Mouse (Mus musculus): Measurements from ENCODE around the gene Tiam2. TPM values are rescaled to one million over a fixed set of nuclear protein-coding genes. Genes with fewer than 3 reads are reported as not detected.
"Not testable (repeated sequence)": the region's sequence is repeated elsewhere in the genome, so short reads cannot be mapped to it uniquely, and the experiment has no call there.

The Tiam2 gene
- polyA plus RNA-seq, 1 experiment, result 1.1 TPM

DNA sequence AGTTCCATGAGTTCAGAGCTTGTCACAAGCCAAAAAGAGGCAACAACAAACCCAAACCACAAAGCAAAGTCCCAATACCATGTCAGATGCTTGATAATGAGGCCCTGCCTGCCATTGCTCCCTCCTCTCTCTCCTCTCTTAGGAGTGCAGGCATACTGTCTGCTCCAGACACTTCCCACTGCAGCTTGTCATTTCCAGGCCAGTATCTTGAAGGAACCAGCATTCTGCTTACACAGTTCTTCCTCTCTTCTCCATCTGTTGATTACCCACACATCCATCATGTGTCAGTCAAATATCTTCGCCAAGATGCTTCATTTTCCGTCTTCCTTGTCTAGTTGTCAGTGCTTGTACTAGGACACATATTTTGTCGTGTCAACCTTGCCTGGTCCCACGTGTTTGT, 2.4 kb downstream of the Tiam2 start:
- Histone ChIP-seq H3K4me1 (ENCODE audit: control insufficient read depth, insufficient read depth, insufficient read length, low read length) (no peaks in the 10 kb centered on the region; the same call in 1 of the 2 replicates), H3K4me3 (ENCODE audit: insufficient read depth, low read depth, low read length) (no peak overlapping the region), H3K27ac (replicated peaks; ENCODE audit: low read depth, low read length) (no peak overlapping the region)

DNA sequence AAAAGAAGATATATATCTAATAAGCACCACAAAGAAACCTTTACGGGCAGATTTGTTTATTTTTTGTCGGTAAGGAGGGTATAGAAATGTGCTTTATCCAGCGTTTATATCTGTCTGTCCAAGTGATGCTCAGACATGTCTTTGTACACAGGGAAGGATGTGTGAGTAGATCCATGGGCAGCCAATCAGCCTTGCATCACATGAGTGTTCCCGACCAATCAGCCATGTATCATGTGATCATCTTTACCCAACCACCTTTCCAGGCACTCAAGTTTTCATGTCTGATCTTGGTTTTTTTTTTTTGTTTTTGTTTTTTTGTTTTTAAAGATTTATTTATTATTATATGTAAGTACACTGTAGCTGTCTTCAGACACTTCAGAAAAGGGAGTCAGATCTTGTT, 3.1 kb downstream of the Tiam2 start:
- Histone ChIP-seq H3K4me1 (ENCODE audit: control insufficient read depth, insufficient read depth, insufficient read length, low read length) (no peaks in the 10 kb centered on the region; the same call in 1 of the 2 replicates), H3K27ac (replicated peaks; ENCODE audit: low read depth, low read length) (no peak overlapping the region), H3K4me3 (ENCODE audit: insufficient read depth, low read depth, low read length) (no peak overlapping the region)

DNA sequence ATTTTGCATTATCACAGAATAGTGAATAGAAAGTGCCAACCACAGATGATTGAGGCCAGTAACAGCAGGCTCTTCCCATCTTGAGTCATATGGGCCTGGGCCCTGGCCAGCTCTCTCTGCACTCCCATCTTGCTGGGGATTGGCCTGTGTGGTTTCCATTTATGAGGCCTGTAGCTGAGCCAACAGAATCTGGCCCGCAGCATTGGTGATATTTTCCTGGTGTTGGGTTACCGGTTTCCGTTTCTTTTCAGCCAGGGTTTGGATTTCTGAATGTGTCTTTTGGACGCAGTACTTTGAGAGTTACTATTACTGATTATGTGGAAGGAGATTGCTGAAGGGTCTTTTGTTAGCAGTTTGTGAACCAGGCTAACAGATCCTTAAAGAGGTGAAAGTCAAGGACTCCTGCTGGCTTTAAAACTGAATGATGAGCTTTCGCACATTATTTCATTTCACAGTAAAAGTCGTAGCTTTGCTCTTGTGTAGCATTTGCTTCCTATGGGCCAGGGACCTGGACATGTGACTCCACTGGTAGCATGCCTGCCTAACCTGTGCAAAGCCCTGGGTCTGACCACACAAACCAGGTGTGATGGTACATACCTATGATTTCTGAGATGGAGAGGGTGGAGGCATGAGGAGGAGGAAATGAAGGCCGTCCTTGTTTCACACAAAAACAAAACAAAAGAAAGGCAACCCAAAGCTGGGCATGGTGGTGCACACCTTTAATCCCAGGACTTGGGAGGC, 5.5 kb downstream of the Tiam2 start:
- H3K4me3 ChIP-seq (ENCODE audit: insufficient read depth, low read depth, low read length), result no peak overlapping the region
- H3K27ac ChIP-seq (replicated peaks; ENCODE audit: low read depth, low read length), result no peak overlapping the region
- no peaks in the 10 kb centered on the region; the same call in 1 of the 2 replicates for H3K4me1 ChIP-seq (ENCODE audit: control insufficient read depth, insufficient read depth, insufficient read length, low read length)

DNA sequence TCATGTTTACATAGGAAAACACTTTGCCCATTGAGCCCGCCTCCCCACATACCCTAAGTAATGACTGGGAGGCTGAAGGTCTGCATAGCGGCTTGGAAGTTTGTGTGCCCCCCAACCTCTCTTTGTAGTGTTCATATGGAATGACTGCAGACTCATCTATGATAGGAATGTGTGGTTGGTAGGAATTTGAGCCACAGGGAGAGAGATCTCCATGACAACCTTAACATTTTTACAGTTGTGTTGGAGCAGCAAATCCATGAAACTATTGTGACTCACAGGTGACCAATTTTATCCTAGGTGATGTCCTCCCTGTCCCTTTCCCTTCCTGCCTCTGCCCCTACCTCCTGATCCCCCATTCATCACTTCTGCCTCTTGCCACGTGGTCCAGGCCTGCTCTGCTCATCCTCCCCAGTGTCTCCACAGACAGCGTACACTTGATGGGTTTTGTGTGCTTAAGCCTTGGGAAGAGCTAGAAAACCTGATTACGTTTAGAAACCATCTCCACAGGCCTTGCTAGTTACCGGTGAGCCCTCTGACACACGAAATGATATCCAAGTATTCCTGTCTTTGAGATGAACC, 9.9 kb downstream of the Tiam2 start:
- H3K4me3 ChIP-seq (ENCODE audit: insufficient read depth, low read depth, low read length), result no peak overlapping the region
- H3K27ac ChIP-seq (replicated peaks; ENCODE audit: low read depth, low read length), result no peak overlapping the region
- H3K4me1 ChIP-seq (ENCODE audit: control insufficient read depth, insufficient read depth, insufficient read length, low read length), result no peaks in the 10 kb centered on the region; the same call in 1 of the 2 replicates

DNA sequence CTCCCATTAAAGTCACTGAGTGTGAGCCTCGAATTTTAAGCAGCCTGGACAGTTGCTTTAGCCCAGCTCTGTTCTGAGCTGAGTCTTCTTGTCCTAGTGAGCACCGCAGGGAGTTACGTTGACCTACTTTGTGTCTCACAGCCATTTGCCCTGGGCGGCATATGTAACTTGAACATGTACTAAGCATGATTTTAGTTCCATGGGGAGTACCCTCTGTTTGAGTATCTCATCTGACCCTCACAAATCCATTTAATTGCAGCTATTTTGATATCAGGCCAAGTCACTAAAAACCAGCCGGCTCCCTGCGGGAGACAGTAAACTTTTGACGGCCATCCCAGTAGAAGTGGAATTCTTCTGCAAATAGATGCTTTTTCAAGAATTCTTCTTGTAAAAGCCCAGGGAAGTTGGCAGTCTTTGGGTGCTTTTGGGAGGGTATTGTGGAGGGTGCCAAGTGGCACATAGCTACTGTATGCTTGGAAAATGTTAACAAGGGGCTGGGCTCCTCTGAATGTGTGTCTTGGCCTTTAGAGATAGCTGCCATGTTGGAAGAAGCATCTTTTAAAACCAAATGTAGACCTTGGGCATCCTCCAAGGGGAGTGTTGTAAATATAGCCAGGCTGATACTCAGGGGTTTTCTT, 10.6 kb downstream of the Tiam2 start:
- no peak overlapping the region for H3K27ac ChIP-seq (replicated peaks; ENCODE audit: low read depth, low read length)
- H3K4me3 ChIP-seq (ENCODE audit: insufficient read depth, low read depth, low read length), result no peak overlapping the region

DNA sequence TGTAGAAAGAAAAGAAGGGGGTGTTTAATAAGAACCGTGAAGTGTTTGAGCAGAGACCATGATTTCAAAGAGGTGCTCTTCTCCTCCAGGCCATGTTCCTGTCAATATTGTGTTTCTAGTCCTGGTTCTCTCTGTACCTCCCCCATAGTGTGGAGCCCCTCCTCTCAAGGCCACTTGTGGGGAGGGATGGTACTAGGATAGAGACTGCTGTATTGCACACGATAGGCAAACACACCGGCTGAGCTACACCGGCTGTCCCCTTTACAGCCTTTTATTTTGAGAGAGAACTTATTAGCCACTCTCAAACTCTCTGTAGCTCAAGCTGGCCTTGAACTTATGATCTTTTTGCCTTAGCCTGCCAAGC, 11.1 kb downstream of the Tiam2 start:
- Histone ChIP-seq H3K4me1 (ENCODE audit: control insufficient read depth, insufficient read depth, insufficient read length, low read length) (no peaks in the 10 kb centered on the region), H3K4me3 (ENCODE audit: insufficient read depth, low read depth, low read length) (no peak overlapping the region), H3K27ac (replicated peaks; ENCODE audit: low read depth, low read length) (no peak overlapping the region)

More for the DNA sequence above, 10.6 kb downstream of the Tiam2 start:
- no peaks in the 10 kb centered on the region; the same call in 1 of the 2 replicates for H3K4me1 ChIP-seq (ENCODE audit: control insufficient read depth, insufficient read depth, insufficient read length, low read length)

DNA sequence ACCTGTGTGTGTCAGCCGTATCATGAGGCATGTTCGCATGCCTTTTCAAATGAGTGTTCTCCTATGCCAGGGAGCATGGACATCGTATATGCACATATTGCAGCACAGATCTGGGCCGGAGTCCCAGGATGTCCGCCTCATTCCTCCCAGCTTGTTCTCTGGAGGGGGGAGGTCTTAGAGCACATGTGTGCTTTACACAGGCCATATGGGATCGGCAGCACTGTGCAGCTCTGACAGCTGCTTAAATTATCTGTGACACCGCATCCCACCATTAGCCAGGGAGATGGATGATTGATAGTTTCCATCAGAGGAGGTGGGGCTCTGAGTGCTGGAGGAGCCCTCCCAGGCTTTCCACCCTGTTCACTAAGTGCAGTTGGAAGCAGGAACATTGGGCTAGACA, 12.4 kb downstream of the Tiam2 start:
- Histone ChIP-seq H3K4me3 (ENCODE audit: insufficient read depth, low read depth, low read length) (no peak overlapping the region), H3K4me1 (ENCODE audit: control insufficient read depth, insufficient read depth, insufficient read length, low read length) (no peaks in the 10 kb centered on the region), H3K27ac (replicated peaks; ENCODE audit: low read depth, low read length) (no peak overlapping the region)

DNA sequence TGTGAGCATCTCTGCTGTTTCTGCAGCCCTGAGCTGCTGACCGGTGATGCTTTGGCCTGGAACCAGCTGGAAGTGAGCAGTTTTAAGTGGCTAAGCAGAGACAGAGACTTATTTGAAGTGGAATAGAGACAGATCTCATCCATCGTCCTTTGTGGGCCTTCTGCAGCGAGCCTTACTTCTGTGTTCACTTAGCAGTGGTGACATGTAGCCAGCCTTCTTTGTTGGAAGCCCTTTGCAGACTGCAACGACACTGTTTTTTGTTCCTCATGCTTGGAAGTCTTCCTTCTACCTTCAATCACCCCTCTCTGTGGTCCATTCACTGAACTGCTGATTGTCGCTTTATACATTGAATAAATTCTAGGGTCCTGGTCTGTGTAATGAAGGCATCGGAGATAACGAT, 18.5 kb downstream of the Tiam2 start:
- Histone ChIP-seq H3K4me3 (ENCODE audit: insufficient read depth, low read depth, low read length) (no peak overlapping the region), H3K27ac (replicated peaks; ENCODE audit: low read depth, low read length) (no peak overlapping the region), H3K4me1 (ENCODE audit: control insufficient read depth, insufficient read depth, insufficient read length, low read length) (no peaks in the 10 kb centered on the region)

DNA sequence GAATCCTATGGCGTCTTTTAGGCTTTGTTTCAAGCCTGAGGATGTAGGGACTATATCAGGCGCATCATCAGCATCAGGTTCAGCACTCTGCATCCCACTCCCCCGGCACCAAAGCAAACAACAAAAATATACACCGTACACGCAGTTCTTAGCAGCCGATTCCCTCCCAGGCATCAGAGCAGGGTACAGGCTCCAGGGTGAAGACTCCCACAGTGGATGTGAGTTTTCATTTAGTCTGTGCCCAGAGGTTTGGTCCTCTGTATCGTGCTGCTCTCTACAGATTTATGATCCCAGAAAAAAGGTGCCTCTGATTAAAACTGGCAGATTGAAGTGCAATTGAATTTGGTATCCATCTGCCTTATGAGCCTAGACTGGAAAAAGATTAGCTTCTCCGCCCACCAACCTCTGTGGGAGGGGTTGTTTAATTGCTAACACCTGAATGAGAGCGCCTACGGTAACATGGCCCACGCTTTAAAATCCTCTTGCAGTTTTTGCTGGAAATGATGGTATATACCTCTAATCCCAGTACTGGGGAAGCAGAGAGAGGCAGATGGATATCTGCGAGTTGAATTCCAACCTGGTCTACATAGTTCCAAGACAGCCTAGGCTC, 19.0 kb downstream of the Tiam2 start:
- H3K4me3 ChIP-seq (ENCODE audit: insufficient read depth, low read depth, low read length), result no peak overlapping the region
- no peaks in the 10 kb centered on the region for H3K4me1 ChIP-seq (ENCODE audit: control insufficient read depth, insufficient read depth, insufficient read length, low read length)
- H3K27ac ChIP-seq (replicated peaks; ENCODE audit: low read depth, low read length), result no peak overlapping the region

DNA sequence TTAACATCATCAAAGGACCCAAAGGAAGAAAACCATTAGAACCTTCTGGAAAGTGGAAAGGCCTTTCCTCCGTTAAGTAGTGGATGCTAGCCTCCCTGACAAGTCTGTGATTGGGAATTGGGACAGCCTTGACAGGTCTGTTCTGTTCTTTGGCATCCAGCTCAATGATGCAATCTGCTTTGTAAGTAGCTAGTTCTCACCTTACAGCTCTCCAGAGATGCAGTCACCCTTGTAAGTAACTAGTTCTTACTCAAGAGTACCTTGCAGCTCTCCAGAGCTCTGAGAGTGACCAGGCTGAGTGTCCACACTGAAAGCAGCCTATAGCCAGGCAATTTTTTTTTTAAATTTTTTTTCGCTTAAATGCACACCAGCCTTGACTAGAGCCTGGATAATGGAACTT, 21.4 kb downstream of the Tiam2 start:
- 0 out of 2 replicates have a peak, but pooled peaks cover 3% of the 10 kb centered on the region for H3K4me1 ChIP-seq (ENCODE audit: control insufficient read depth, insufficient read depth, insufficient read length, low read length)

DNA sequence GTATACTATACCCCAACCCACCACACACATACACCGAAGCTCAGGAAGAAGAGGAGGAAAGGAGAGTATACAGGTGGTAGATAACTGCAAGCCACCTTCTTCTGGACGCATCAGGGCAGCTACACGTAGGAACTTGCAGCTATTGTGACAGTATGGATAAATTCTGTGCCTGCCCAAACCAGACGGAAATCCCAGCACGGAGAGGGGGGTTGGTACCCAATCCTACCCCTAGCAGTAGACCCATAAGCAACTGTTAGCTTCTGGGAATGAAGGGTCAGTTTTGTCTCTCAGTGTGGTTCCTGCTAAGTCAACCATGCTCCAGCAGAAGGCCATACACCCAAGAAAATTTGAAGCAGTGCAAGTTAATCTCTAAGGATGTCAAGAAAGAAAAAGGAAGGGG, 23.0 kb downstream of the Tiam2 start:
- H3K27ac ChIP-seq (replicated peaks; ENCODE audit: low read depth, low read length), result no peak overlapping the region
- 0 out of 2 replicates have a peak, but pooled peaks cover 3% of the 10 kb centered on the region for H3K4me1 ChIP-seq (ENCODE audit: control insufficient read depth, insufficient read depth, insufficient read length, low read length)
- no peak overlapping the region for H3K4me3 ChIP-seq (ENCODE audit: insufficient read depth, low read depth, low read length)

More for the DNA sequence above, 21.4 kb downstream of the Tiam2 start:
- Histone ChIP-seq H3K4me3 (ENCODE audit: insufficient read depth, low read depth, low read length) (no peak overlapping the region), H3K27ac (replicated peaks; ENCODE audit: low read depth, low read length) (no peak overlapping the region)

DNA sequence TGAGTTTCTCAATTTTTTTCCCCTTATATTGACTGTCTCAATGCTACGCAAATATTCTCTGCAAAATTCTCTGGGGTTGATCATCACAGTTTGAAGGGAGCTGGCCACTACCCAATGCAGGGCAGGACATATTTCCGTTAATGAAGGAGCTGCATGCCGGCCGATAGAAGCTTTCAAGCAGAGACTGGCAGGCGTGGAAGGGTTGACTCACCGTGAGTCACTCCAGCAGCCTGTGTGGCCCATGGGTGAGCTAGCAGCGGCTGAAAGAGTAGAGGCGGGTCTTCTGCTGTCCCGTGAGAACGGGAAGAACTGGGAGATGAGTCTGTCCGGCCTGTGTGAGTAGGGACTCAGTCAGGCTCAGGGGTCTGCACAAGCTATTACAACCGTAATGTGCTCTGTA, 23.6 kb downstream of the Tiam2 start:
- H3K27ac ChIP-seq (replicated peaks; ENCODE audit: low read depth, low read length), result no peak overlapping the region
- H3K4me1 ChIP-seq (ENCODE audit: control insufficient read depth, insufficient read depth, insufficient read length, low read length), result 0 out of 2 replicates have a peak, but pooled peaks cover 3% of the 10 kb centered on the region
- H3K4me3 ChIP-seq (ENCODE audit: insufficient read depth, low read depth, low read length), result no peak overlapping the region

DNA sequence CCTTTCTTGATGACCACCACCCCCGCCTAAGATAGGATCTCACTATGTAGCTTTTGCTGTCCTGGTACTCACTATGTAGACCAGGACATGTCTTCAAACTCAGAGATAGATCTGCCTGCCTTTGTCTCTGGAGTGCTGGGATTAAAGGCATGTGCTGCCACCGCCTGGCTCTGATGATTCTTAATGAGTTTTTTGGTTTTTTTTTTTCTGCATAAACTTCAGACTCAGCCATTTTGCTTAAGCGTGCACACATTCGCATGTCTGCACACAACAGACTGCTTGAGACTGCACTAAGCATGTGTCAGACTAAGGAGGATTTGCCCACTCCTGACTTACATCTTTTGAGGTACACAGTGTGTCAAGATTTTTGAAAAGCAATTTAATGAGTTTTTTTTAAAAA, 24.0 kb downstream of the Tiam2 start:
- 0 out of 2 replicates have a peak, but pooled peaks cover 3% of the 10 kb centered on the region for H3K4me1 ChIP-seq (ENCODE audit: control insufficient read depth, insufficient read depth, insufficient read length, low read length)
- H3K4me3 ChIP-seq (ENCODE audit: insufficient read depth, low read depth, low read length), result no peak overlapping the region
- no peak overlapping the region for H3K27ac ChIP-seq (replicated peaks; ENCODE audit: low read depth, low read length)

DNA sequence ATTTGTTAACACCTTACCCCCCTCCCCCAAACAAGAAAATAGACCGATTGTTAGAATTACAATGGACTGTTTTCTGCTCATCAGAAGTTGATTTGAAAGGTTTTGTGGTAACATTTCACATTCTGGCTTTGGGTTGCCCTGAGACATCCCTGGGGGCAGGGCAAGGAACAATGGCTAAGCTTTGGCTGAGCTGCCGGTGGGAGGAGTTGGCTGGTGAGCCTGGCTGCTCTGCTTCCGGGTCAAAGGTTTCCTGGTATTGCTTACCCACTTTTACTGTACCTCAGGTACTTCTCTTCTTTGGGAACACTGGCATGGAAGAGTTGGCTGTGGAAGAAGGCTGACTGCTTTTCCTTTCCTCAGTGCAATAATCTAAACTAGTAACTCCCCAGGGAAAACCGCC, 25.3 kb downstream of the Tiam2 start:
- peak overlapping the region; percentile 28; the same call in 1 of the 2 replicates for H3K4me3 ChIP-seq (ENCODE audit: insufficient read depth, low read depth, low read length)
- no peak overlapping the region for H3K27ac ChIP-seq (replicated peaks; ENCODE audit: low read depth, low read length)

DNA sequence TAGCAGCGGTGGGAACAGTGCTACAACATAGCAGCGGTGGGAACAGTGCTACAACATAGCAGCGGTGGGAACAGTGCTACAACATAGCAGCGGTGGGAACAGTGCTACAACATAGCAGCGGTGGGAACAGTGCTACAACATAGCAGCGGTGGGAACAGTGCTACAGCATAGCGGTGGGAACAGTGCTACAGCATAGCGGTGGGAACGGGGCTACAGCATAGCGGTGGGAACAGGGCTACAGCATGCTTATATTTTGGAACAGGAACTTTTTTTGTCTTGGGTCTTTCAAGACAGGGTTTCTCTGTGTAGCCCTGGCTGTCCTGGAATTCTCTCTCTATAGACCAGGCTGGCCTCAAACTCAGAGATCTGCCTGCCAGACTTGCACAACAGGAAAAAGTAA, 26.8 kb downstream of the Tiam2 start:
- not testable (repeated sequence) for H3K4me3 ChIP-seq (ENCODE audit: insufficient read depth, low read depth, low read length); H3K27ac ChIP-seq (replicated peaks; ENCODE audit: low read depth, low read length); H3K4me1 ChIP-seq (ENCODE audit: control insufficient read depth, insufficient read depth, insufficient read length, low read length)

More for the DNA sequence above, 25.3 kb downstream of the Tiam2 start:
- H3K4me1 ChIP-seq (ENCODE audit: control insufficient read depth, insufficient read depth, insufficient read length, low read length), result 0 out of 2 replicates have a peak, but pooled peaks cover 3% of the 10 kb centered on the region

Measured in brown adipose tissue, adult 24 weeks (tissue).